Mouse (Mus musculus): ENCODE results near the gene Ttll12. TPM values are rescaled to one million over a fixed set of nuclear protein-coding genes. Genes with fewer than 3 reads are reported as not detected.

The Ttll12 gene
- polyA plus RNA-seq, 1 experiment from 2014 or later, result 45.9 TPM

GRCm38 (mm10) chr15:83553831-83554230 lies 41.1 kb downstream of the Ttll12 start:
- H3K9me3 ChIP-seq, result no peaks in the 10 kb centered on the region
- H3K9ac ChIP-seq, result no peak overlapping the region
- 0 out of 2 replicates have a peak, but pooled peaks cover 11% of the 10 kb centered on the region for H3K27me3 ChIP-seq
- H3K4me2 ChIP-seq, result no peak overlapping the region
- no peak for ATAC-seq (ENCODE audit: low FRiP score)
- H3K4me3 ChIP-seq (replicated peaks), result no peak overlapping the region
- peaks cover 14% of the 10 kb centered on the region for H3K4me1 ChIP-seq
- H3K27ac ChIP-seq, result no peak overlapping the region
- H3K36me3 ChIP-seq (replicated peaks), result peaks cover 38% of the 10 kb centered on the region

GRCm38 (mm10) chr15:83550137-83550536 lies 44.8 kb downstream of the Ttll12 start:
- Histone ChIP-seq H3K9me3 (no peaks in the 10 kb centered on the region), H3K4me2 (no peak overlapping the region), H3K27ac (no peak overlapping the region), H3K9ac (no peak overlapping the region), H3K36me3 (replicated peaks) (peaks cover 75% of the 10 kb centered on the region), H3K27me3 (no peaks in the 10 kb centered on the region), H3K4me3 (replicated peaks) (no peak overlapping the region), H3K4me1 (peaks cover 9% of the 10 kb centered on the region)
- no peak for ATAC-seq (ENCODE audit: low FRiP score)
- WGBS, result 92% methylated on average over 2 of the region's 2 CpGs

GRCm38 (mm10) chr15:83547144-83547543 lies 47.8 kb downstream of the Ttll12 start:
- no peak for ATAC-seq (ENCODE audit: low FRiP score)
- H3K4me2 ChIP-seq, result no peak overlapping the region
- H3K36me3 ChIP-seq (replicated peaks), result peaks cover 74% of the 10 kb centered on the region
- no peak overlapping the region for H3K9ac ChIP-seq
- WGBS, result 91% methylated on average over 8 of the region's 8 CpGs
- H3K27ac ChIP-seq, result no peak overlapping the region
- H3K4me3 ChIP-seq (replicated peaks), result no peak overlapping the region
- no peaks in the 10 kb centered on the region for H3K27me3 ChIP-seq
- H3K4me1 ChIP-seq, result no peaks in the 10 kb centered on the region
- no peaks in the 10 kb centered on the region for H3K9me3 ChIP-seq

GRCm38 (mm10) chr15:83546029-83546428 lies 48.9 kb downstream of the Ttll12 start:
- H3K9me3 ChIP-seq, result no peaks in the 10 kb centered on the region
- no peak for ATAC-seq (ENCODE audit: low FRiP score)
- WGBS, result 93% methylated on average over 7 of the region's 7 CpGs
- H3K27me3 ChIP-seq, result no peaks in the 10 kb centered on the region
- H3K36me3 ChIP-seq (replicated peaks), result peaks cover 63% of the 10 kb centered on the region
- no peak overlapping the region for H3K9ac ChIP-seq
- no peak overlapping the region for H3K4me3 ChIP-seq (replicated peaks)
- H3K4me1 ChIP-seq, result no peaks in the 10 kb centered on the region
- H3K27ac ChIP-seq, result no peak overlapping the region
- no peak overlapping the region for H3K4me2 ChIP-seq

GRCm38 (mm10) chr15:83541647-83542287 lies 53.2 kb downstream of the Ttll12 start:
- 87% methylated on average over 9 of the region's 9 CpGs for WGBS
- H3K27ac ChIP-seq, result no peak overlapping the region

GRCm38 (mm10) chr15:83539905-83540304 lies 55.1 kb downstream of the Ttll12 start:
- no peak overlapping the region for H3K27ac ChIP-seq
- no peak overlapping the region for H3K4me2 ChIP-seq
- no peak for ATAC-seq (ENCODE audit: low FRiP score)
- H3K36me3 ChIP-seq (replicated peaks), result 0 out of 2 replicates have a peak, but pooled peaks cover 1% of the 10 kb centered on the region
- no peaks in the 10 kb centered on the region for H3K4me1 ChIP-seq
- 82% methylated on average over 4 of the region's 4 CpGs for WGBS
- no peaks in the 10 kb centered on the region for H3K9me3 ChIP-seq
- H3K9ac ChIP-seq, result no peak overlapping the region
- no peak overlapping the region for H3K4me3 ChIP-seq (replicated peaks)
- H3K27me3 ChIP-seq, result no peaks in the 10 kb centered on the region

More at GRCm38 (mm10) chr15:83541647-83542287, 53.2 kb downstream of the Ttll12 start:
- ATAC-seq (ENCODE audit: low FRiP score), result no peak
- Histone ChIP-seq H3K9ac (no peak overlapping the region), H3K4me3 (replicated peaks) (no peak overlapping the region), H3K4me2 (no peak overlapping the region), H3K36me3 (replicated peaks) (peaks cover 20% of the 10 kb centered on the region), H3K9me3 (no peaks in the 10 kb centered on the region), H3K4me1 (no peaks in the 10 kb centered on the region), H3K27me3 (no peaks in the 10 kb centered on the region)

GRCm38 (mm10) chr15:83538855-83539254 lies 56.1 kb downstream of the Ttll12 start:
- no peaks in the 10 kb centered on the region for H3K27me3 ChIP-seq
- H3K4me1 ChIP-seq, result no peaks in the 10 kb centered on the region
- ATAC-seq (ENCODE audit: low FRiP score), result no peak
- H3K36me3 ChIP-seq (replicated peaks), result no peaks in the 10 kb centered on the region
- no peak overlapping the region for H3K4me3 ChIP-seq (replicated peaks)
- H3K9me3 ChIP-seq, result no peaks in the 10 kb centered on the region
- no peak overlapping the region for H3K27ac ChIP-seq
- WGBS, result 96% methylated on average over 2 of the region's 2 CpGs
- H3K9ac ChIP-seq, result no peak overlapping the region
- H3K4me2 ChIP-seq, result no peak overlapping the region

- Histone ChIP-seq H3K4me2 (no peak overlapping the region), H3K36me3 (replicated peaks) (no peaks in the 10 kb centered on the region), H3K4me1 (no peaks in the 10 kb centered on the region), H3K9ac (no peak overlapping the region), H3K4me3 (replicated peaks) (no peak overlapping the region), H3K27ac (no peak overlapping the region), H3K27me3 (0 out of 2 replicates have a peak, but pooled peaks cover under 1% of the 10 kb centered on the region), H3K9me3 (no peaks in the 10 kb centered on the region)
- 96% methylated on average over 6 of the region's 6 CpGs for WGBS
- ATAC-seq (ENCODE audit: low FRiP score), result no peak
Observed at GRCm38 (mm10) chr15:83535890-83536231, 59.1 kb downstream of the Ttll12 start.

- no peak for ATAC-seq (ENCODE audit: low FRiP score)
- H3K27me3 ChIP-seq, result 0 out of 2 replicates have a peak, but pooled peaks cover 5% of the 10 kb centered on the region
- no peaks in the 10 kb centered on the region for H3K4me1 ChIP-seq
- H3K4me2 ChIP-seq, result no peak overlapping the region
- 82% methylated on average over 17 of the region's 17 CpGs for WGBS
- no peak overlapping the region for H3K27ac ChIP-seq
- H3K9ac ChIP-seq, result no peak overlapping the region
- no peaks in the 10 kb centered on the region for H3K36me3 ChIP-seq (replicated peaks)
- H3K9me3 ChIP-seq, result no peaks in the 10 kb centered on the region
- H3K4me3 ChIP-seq (replicated peaks), result no peak overlapping the region
Observed at GRCm38 (mm10) chr15:83534960-83535889, 59.7 kb downstream of the Ttll12 start.

GRCm38 (mm10) chr15:83532606-83533005 lies 62.4 kb downstream of the Ttll12 start:
- no peak overlapping the region for H3K27ac ChIP-seq
- H3K27me3 ChIP-seq, result peaks cover 27% of the 10 kb centered on the region
- no peak overlapping the region for H3K4me2 ChIP-seq
- H3K9me3 ChIP-seq, result no peaks in the 10 kb centered on the region
- H3K36me3 ChIP-seq (replicated peaks), result no peaks in the 10 kb centered on the region
- no peaks in the 10 kb centered on the region for H3K4me1 ChIP-seq
- H3K9ac ChIP-seq, result no peak overlapping the region
- no peak for ATAC-seq (ENCODE audit: low FRiP score)
- 75% methylated on average over 7 of the region's 7 CpGs for WGBS
- no peak overlapping the region for H3K4me3 ChIP-seq (replicated peaks)

- no peak for ATAC-seq (ENCODE audit: low FRiP score)
Observed at GRCm38 (mm10) chr15:83531961-83532469, 62.9 kb downstream of the Ttll12 start.

GRCm38 (mm10) chr15:83530688-83531087 lies 64.3 kb downstream of the Ttll12 start:
- no peak overlapping the region for H3K27ac ChIP-seq
- no peak overlapping the region for H3K4me3 ChIP-seq (replicated peaks)
- H3K4me2 ChIP-seq, result no peak overlapping the region
- H3K9ac ChIP-seq, result no peak overlapping the region
- no peaks in the 10 kb centered on the region for H3K36me3 ChIP-seq (replicated peaks)
- no peaks in the 10 kb centered on the region for H3K9me3 ChIP-seq
- peaks cover 46% of the 10 kb centered on the region for H3K27me3 ChIP-seq
- peaks cover 13% of the 10 kb centered on the region for H3K4me1 ChIP-seq
- 84% methylated on average over 6 of the region's 6 CpGs for WGBS
- no peak for ATAC-seq (ENCODE audit: low FRiP score)

More at GRCm38 (mm10) chr15:83531961-83532469, 62.9 kb downstream of the Ttll12 start:
- Histone ChIP-seq H3K4me2 (no peak overlapping the region), H3K9me3 (no peaks in the 10 kb centered on the region), H3K4me1 (peaks cover 4% of the 10 kb centered on the region), H3K9ac (no peak overlapping the region), H3K27ac (no peak overlapping the region), H3K4me3 (replicated peaks) (no peak overlapping the region), H3K36me3 (replicated peaks) (no peaks in the 10 kb centered on the region), H3K27me3 (peaks cover 33% of the 10 kb centered on the region)
- 85% methylated on average over 4 of the region's 5 CpGs for WGBS

Measured in forebrain, embryonic 12.5 days (tissue).